Mouse (Mus musculus) neural tube, embryonic 15.5 days (tissue): ENCODE measurements around the gene St14. TPM values are rescaled to one million over a fixed set of nuclear protein-coding genes. Genes with fewer than 3 reads are reported as not detected.

ENCODE experiments used
- ATAC-seq: fragments of 200-750 bp; cut with Nextera tagmentation; 2 replicates; pipeline ENCODE4 v1.8.0; 2017; ENCODE audit warnings: mild to moderate bottlenecking, moderate TSS enrichment, moderate library complexity; ENCODE audit not compliant: low FRiP score
- H3K27ac ChIP-seq: fragments of 300-500 bp; sonication (generic); replicated peaks from 2 replicates; pipeline ENCODE4 v1.5.1; 2015; ENCODE audit warnings: mild to moderate bottlenecking, inconsistent platforms
- H3K27me3 ChIP-seq: fragments of 300-500 bp; sonication (generic); replicated peaks from 2 replicates; pipeline ENCODE4 v1.6.1; 2015; ENCODE audit warnings: inconsistent platforms
- H3K36me3 ChIP-seq: fragments of 300-500 bp; sonication (generic); 2 replicates; pipeline ENCODE4 v1.6.1; 2015; ENCODE audit warnings: inconsistent platforms
- H3K4me1 ChIP-seq: fragments of 300-500 bp; sonication (generic); 2 replicates; pipeline ENCODE4 v1.6.1; 2015; ENCODE audit warnings: inconsistent platforms
- H3K4me2 ChIP-seq: fragments of 300-500 bp; sonication (generic); 2 replicates; pipeline ENCODE4 v1.6.1; 2015; ENCODE audit warnings: inconsistent platforms, mild to moderate bottlenecking, moderate library complexity
- H3K4me3 ChIP-seq: fragments of 300-500 bp; sonication (generic); replicated peaks from 2 replicates; pipeline ENCODE4 v1.5.1; 2015; ENCODE audit warnings: mild to moderate bottlenecking, inconsistent platforms
- H3K9ac ChIP-seq: fragments of 300-500 bp; sonication (generic); replicated peaks from 2 replicates; pipeline ENCODE4 v1.6.1; 2015; ENCODE audit warnings: mild to moderate bottlenecking, inconsistent platforms
- H3K9me3 ChIP-seq: fragments of 300-500 bp; sonication (generic); replicated peaks from 2 replicates; pipeline ENCODE4 v1.6.1; 2016; ENCODE audit warnings: inconsistent platforms
- WGBS: fragments of 180-500 bp; shearing (Covaris S2); methylation state at CpG from one replicate; pipeline ENCODE4 v1.1.7; 2015; ENCODE audit warnings: mixed read lengths; 5-methylcytosine and 5-hydroxymethylcytosine counted together
- polyA plus RNA-seq: library from polyadenylated mRNA; unstranded; fragments of >200 nt; fragmentation: Nextera tagmentation; extraction: Ambion mirVana; gene quantifications from 2 replicates; pipeline ENCODE4 v1.2.1, GENCODE M21; 2015

Gene St14
- polyA plus RNA-seq, 1 experiment from 2014 or later = 0.42 TPM

DNA sequence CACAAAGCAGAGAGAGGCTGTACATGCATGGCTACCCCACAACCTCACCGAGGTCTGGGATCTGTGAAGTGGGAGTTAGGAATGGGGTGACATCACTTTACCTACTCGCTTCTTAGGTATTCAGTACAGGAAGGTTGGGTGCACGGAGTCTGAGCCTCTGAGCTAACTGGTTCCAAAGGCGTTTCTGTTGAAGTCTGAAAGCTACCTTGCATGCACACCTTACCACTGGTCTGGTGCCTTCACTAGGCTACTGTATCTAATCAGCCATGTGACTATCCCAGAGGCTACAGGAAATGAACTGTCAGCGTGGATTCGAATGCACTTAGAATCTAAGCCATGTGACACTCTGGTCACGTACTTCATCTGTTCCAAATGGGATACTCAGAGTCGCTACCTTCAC lies 24.9 kb upstream of the St14 start:
- H3K36me3 ChIP-seq = peaks cover 93% of the 10 kb centered on the region
- H3K4me2 ChIP-seq = no peak overlapping the region
- H3K9ac ChIP-seq = no peak overlapping the region
- H3K27ac ChIP-seq = no peak overlapping the region
- no peaks in the 10 kb centered on the region for H3K27me3 ChIP-seq
- no peak overlapping the region for H3K4me3 ChIP-seq
- H3K4me1 ChIP-seq = no peaks in the 10 kb centered on the region
- WGBS = 93% methylated on average over 8 of the region's 8 CpGs
- no peak for ATAC-seq
- no peaks in the 10 kb centered on the region for H3K9me3 ChIP-seq

DNA sequence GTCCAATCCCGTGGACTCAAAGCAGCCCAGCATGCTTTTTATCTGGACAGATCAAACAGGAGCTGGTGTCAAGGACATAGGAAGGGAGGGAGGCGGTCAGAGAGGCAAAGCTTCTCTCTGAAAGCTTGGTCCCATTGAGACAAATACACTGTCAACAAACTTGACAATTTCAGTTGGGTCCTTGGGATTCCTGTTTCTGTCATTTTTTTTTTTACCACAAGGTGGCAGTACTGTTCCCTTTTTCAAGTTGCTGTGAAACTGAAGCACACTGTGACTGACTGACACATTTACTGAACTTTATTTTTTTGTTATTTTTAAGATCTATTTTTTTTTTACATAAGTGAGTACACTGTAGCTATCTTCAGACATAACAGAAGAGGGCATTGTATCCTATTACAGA lies 19.4 kb upstream of the St14 start:
- Histone ChIP-seq H3K9me3 (no peaks in the 10 kb centered on the region), H3K36me3 (peaks cover 72% of the 10 kb centered on the region), H3K4me1 (no peaks in the 10 kb centered on the region), H3K27ac (no peak overlapping the region), H3K4me2 (no peak overlapping the region), H3K9ac (no peak overlapping the region), H3K4me3 (no peak overlapping the region), H3K27me3 (no peaks in the 10 kb centered on the region)
- no peak for ATAC-seq
- 82% methylated on average over 2 of the region's 2 CpGs for WGBS

- Histone ChIP-seq H3K27ac (no peak overlapping the region), H3K4me3 (no peak overlapping the region)
- ATAC-seq = no peak
These were observed 16.5 kb upstream of the St14 start for GRCm38 (mm10) chr9:31148135-31148534.

DNA sequence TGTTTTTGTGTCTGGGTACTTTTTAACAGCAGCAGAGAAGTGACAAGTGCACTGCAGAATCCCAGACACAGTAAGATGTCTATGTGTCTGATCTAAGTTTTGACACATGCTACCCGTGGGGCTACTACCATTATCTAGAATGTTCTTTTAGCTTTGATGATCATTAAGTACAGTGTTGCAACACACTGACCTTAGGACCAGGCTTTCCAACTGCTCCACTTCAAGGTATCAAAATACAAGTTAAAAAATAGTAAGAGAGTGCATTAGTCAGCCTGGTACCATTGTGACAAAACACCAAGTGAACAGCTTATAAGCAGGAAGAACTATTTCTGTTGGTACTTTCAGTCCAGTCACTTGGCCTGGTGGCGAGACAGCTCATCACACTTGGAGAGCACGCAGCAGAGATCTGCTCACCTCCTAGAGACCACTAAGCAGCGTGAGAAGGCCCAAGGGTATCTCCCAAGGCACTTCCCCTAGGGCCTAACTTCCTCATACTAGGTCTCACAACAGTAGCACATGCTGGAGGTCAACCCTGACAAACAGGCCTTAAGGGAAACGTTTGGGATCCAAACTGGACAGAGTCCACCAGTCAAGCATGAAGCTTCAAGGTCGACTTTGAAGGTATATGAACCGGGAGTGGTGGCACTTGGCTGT lies 13.7 kb upstream of the St14 start:
- no peak overlapping the region for H3K9ac ChIP-seq
- no peak overlapping the region for H3K27ac ChIP-seq
- WGBS = 86% methylated on average over 7 of the region's 7 CpGs
- H3K4me3 ChIP-seq = no peak overlapping the region
- no peak overlapping the region for H3K4me2 ChIP-seq
- H3K9me3 ChIP-seq = no peaks in the 10 kb centered on the region
- H3K36me3 ChIP-seq = peaks cover 29% of the 10 kb centered on the region
- H3K4me1 ChIP-seq = no peaks in the 10 kb centered on the region
- H3K27me3 ChIP-seq = no peaks in the 10 kb centered on the region
- no peak for ATAC-seq

More at GRCm38 (mm10) chr9:31148135-31148534, 16.5 kb upstream of the St14 start:
- Histone ChIP-seq H3K36me3 (peaks cover 48% of the 10 kb centered on the region), H3K9ac (no peak overlapping the region), H3K27me3 (no peaks in the 10 kb centered on the region), H3K4me1 (no peaks in the 10 kb centered on the region), H3K9me3 (no peaks in the 10 kb centered on the region), H3K4me2 (no peak overlapping the region)
- WGBS = 49% methylated on average over 7 of the region's 7 CpGs

DNA sequence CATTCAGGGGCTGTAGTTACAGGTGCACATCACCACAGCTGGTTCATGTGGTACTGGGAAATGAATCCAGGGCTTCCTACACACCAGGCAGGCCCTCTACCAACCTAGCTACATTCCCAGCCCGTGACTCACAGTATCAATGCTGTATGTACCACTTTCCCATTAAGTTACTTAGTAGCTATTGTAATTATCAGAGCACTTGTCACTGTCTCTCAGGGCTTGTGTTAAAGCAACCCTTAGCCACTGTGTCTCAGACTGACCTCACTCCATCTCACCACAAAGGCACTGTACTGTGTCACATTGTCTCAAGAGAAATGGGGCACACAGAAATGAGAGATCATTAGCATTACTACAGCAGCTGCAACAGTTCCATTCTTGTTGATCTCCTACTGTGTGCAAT lies 11.3 kb upstream of the St14 start:
- Histone ChIP-seq H3K4me1 (no peaks in the 10 kb centered on the region), H3K4me3 (no peak overlapping the region), H3K4me2 (no peak overlapping the region), H3K36me3 (peaks cover 6% of the 10 kb centered on the region; the same call in 1 of the 2 replicates), H3K27me3 (no peaks in the 10 kb centered on the region), H3K27ac (no peak overlapping the region), H3K9ac (no peak overlapping the region), H3K9me3 (no peaks in the 10 kb centered on the region)
- 71% methylated on average over 1 of the region's 1 CpGs for WGBS
- ATAC-seq = no peak

DNA sequence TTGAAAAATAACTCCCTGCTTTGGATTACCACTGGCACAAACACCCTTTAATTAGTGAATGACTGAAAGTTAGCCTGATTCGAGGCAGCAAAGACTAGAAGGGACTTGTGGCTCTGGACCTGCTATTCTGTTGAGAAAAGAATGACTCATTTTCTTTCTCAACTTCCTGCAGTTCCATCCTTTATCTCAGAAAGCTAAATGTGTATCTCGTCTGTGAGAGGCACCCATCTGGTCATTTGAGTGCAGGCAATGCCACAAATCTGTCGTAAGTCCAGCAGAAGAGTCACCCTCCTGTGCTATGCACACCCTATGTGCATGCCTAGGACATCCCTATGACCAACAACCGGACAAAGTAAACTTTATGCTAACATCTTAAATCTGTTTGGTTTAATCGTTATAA lies 1.5 kb upstream of the St14 start:
- peaks cover 65% of the 10 kb centered on the region for H3K27me3 ChIP-seq
- ATAC-seq = no peak
- no peak overlapping the region for H3K4me2 ChIP-seq
- no peak overlapping the region for H3K9ac ChIP-seq
- H3K4me1 ChIP-seq = peaks cover 20% of the 10 kb centered on the region
- no peaks in the 10 kb centered on the region for H3K36me3 ChIP-seq
- no peak overlapping the region for H3K27ac ChIP-seq
- H3K9me3 ChIP-seq = no peaks in the 10 kb centered on the region
- 86% methylated on average over 5 of the region's 5 CpGs for WGBS
- no peak overlapping the region for H3K4me3 ChIP-seq

DNA sequence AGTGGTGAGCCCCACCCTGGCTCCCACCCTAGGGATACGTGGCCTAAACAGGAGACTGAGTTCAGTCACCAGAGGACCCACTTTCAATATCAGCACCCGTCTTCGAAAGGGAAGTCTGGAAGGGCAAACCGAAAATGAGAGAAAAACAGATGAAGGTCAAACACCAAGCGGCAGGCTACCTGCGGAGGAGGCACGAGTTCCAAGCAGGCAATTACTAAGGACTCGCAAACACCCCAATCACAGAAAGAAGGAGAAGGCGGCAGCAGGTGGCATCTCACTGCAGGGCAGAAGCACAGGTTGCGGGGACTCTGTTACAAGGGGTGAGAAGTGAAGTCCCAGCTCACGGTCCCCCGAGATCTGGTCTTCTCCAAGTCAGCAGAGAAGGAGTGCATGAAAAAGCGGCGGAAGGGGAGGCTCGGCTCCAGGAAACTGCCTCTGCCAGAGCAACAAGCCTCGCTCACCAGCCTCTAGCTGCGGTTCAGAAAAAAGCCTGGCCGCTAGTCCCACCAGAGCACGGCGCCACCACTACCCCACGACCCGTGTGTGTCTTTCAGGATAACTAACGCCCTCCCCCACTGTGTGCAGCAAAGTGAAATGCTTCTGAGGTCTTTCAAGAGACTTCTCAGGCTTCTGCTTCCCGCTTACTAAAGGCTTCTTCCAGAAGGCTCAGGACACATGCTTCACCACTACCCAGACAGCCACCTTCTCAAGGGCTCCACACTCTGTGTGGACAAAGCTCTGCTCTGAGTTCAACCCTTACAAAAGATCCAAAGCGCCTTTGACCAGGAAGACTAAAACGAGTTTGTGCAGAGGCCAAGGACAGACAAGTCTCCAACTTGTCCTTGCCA lies 1.1 kb downstream of the St14 start:
- H3K9me3 ChIP-seq = no peaks in the 10 kb centered on the region
- H3K4me3 ChIP-seq = peak overlapping the region; percentile 43
- H3K9ac ChIP-seq = no peak overlapping the region
- no peak overlapping the region for H3K27ac ChIP-seq
- H3K36me3 ChIP-seq = no peaks in the 10 kb centered on the region
- peak overlapping the region; percentile 94 for H3K4me2 ChIP-seq
- peaks cover 66% of the 10 kb centered on the region for H3K27me3 ChIP-seq
- H3K4me1 ChIP-seq = peaks cover 20% of the 10 kb centered on the region
- WGBS = 9% methylated on average over 26 of the region's 26 CpGs
- no peak for ATAC-seq

DNA sequence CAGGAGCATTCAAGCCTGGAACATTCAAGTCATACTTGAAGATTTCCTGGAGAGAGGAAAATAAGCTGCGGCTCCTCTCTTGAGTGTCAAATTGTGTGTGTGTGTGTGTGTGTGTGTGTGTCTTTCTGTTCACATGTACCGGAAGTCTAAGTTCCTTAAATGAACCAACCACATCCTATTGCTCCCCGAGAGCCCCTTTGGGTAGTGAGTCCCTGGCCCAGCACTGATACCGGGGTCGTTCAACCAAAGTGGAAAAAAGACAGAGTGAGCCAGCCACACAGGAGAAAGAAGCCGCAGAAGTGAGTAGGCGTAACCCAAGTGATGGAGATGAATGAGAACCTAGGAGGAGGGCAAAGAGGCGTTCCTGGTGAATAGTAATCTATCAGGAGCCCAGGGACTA lies 1.7 kb downstream of the St14 start:
- no peak overlapping the region for H3K4me3 ChIP-seq
- H3K4me2 ChIP-seq = peak overlapping the region; percentile 94
- no peaks in the 10 kb centered on the region for H3K9me3 ChIP-seq
- H3K36me3 ChIP-seq = no peaks in the 10 kb centered on the region
- H3K27ac ChIP-seq = no peak overlapping the region
- no peak overlapping the region for H3K9ac ChIP-seq
- peaks cover 66% of the 10 kb centered on the region for H3K27me3 ChIP-seq
- peaks cover 20% of the 10 kb centered on the region for H3K4me1 ChIP-seq
- WGBS = 47% methylated on average over 8 of the region's 8 CpGs
- no peak for ATAC-seq

GRCm38 (mm10) chr9:31127876-31128465 lies 3.7 kb downstream of the St14 start:
- ATAC-seq = no peak
- Histone ChIP-seq H3K27ac (no peak overlapping the region), H3K9me3 (no peaks in the 10 kb centered on the region), H3K4me2 (no peak overlapping the region), H3K27me3 (peaks cover 48% of the 10 kb centered on the region), H3K4me3 (no peak overlapping the region), H3K4me1 (peaks cover 20% of the 10 kb centered on the region), H3K36me3 (no peaks in the 10 kb centered on the region), H3K9ac (no peak overlapping the region)
- WGBS = 85% methylated on average over 12 of the region's 12 CpGs

- peaks cover 13% of the 10 kb centered on the region for H3K4me1 ChIP-seq
- no peak overlapping the region for H3K27ac ChIP-seq
- H3K4me3 ChIP-seq = no peak overlapping the region
- H3K4me2 ChIP-seq = no peak overlapping the region
- H3K27me3 ChIP-seq = peaks cover 29% of the 10 kb centered on the region
- H3K36me3 ChIP-seq = no peaks in the 10 kb centered on the region
- H3K9me3 ChIP-seq = no peaks in the 10 kb centered on the region
- ATAC-seq = no peak
- H3K9ac ChIP-seq = no peak overlapping the region
- WGBS = 86% methylated on average over 7 of the region's 7 CpGs
These were observed 5.6 kb downstream of the St14 start for GRCm38 (mm10) chr9:31126079-31126478.

GRCm38 (mm10) chr9:31122464-31123030 lies 9.1 kb downstream of the St14 start:
- H3K36me3 ChIP-seq = no peaks in the 10 kb centered on the region
- H3K9ac ChIP-seq = no peak overlapping the region
- no peak overlapping the region for H3K4me3 ChIP-seq
- no peak overlapping the region for H3K27ac ChIP-seq
- 66% methylated on average over 13 of the region's 13 CpGs for WGBS
- H3K4me2 ChIP-seq = no peak overlapping the region
- no peaks in the 10 kb centered on the region for H3K9me3 ChIP-seq
- H3K4me1 ChIP-seq = 0 out of 2 replicates have a peak, but pooled peaks cover 3% of the 10 kb centered on the region
- no peaks in the 10 kb centered on the region for H3K27me3 ChIP-seq
- no peak for ATAC-seq
